Mouse (Mus musculus) intestine, embryonic 14.5 days (tissue): ENCODE results near the gene Pim3. TPM values are rescaled to one million over a fixed set of nuclear protein-coding genes. Genes with fewer than 3 reads are reported as not detected.

Experiments used
- ATAC-seq: fragments of 200-750 bp; cut with Nextera tagmentation; replicated peaks from 2 replicates; pipeline ENCODE4 v1.8.0; 2017; ENCODE audit warnings: low read depth, moderate number of reproducible peaks, moderate TSS enrichment, moderate library complexity; ENCODE audit not compliant: low FRiP score, low TSS enrichment
- DNase-seq: peaks from one replicate; pipeline ENCODE4 v3.0.0-alpha.2; 2018; ENCODE audit warnings: low spot score
- H3K27ac ChIP-seq: fragments of 300-500 bp; sonication (generic); 2 replicates; pipeline ENCODE4 v1.5.1; 2014; ENCODE audit warnings: low read depth, mild to moderate bottlenecking, control low read depth
- H3K27me3 ChIP-seq: fragments of 300-500 bp; sonication (generic); replicated peaks from 2 replicates; pipeline ENCODE4 v1.6.1; 2014; ENCODE audit warnings: low read length, control low read depth; ENCODE audit not compliant: control insufficient read depth, insufficient read depth
- H3K36me3 ChIP-seq: fragments of 300-500 bp; sonication (generic); 2 replicates; pipeline ENCODE4 v1.6.1; 2014; ENCODE audit warnings: low read length, control low read depth; ENCODE audit not compliant: control insufficient read depth, insufficient read depth
- H3K4me1 ChIP-seq: fragments of 300-500 bp; sonication (generic); replicated peaks from 2 replicates; pipeline ENCODE4 v1.6.1; 2014; ENCODE audit warnings: low read length, control low read depth, mixed read lengths; ENCODE audit not compliant: control insufficient read depth, insufficient read depth
- H3K4me2 ChIP-seq: fragments of 300-500 bp; sonication (generic); 2 replicates; pipeline ENCODE4 v1.6.1; 2014; ENCODE audit warnings: low read length
- H3K4me3 ChIP-seq: fragments of 300-500 bp; sonication (generic); 2 replicates; pipeline ENCODE4 v1.5.1; 2014; ENCODE audit warnings: low read depth, low read length, control low read depth, mixed read lengths
- H3K9ac ChIP-seq: fragments of 300-500 bp; sonication (generic); 2 replicates; pipeline ENCODE4 v1.6.1; 2014; ENCODE audit warnings: mild to moderate bottlenecking, low read length
- H3K9me3 ChIP-seq: fragments of 300-500 bp; sonication (generic); 2 replicates; pipeline ENCODE4 v1.6.1; 2016; ENCODE audit warnings: low read length, control low read depth; ENCODE audit not compliant: control insufficient read depth
- WGBS: fragments of 180-500 bp; shearing (Covaris S2); extraction: QIAGEN DNeasy Blood & Tissue Kit; methylation state at CpG from one replicate; pipeline ENCODE4 v1.1.7; 2014; 5-methylcytosine and 5-hydroxymethylcytosine counted together
- polyA plus RNA-seq: library from polyadenylated mRNA; unstranded; fragments of >200 nt; fragmentation: Nextera tagmentation; extraction: Ambion mirVana; gene quantifications from 2 replicates; pipeline ENCODE4 v1.2.1, GENCODE M21; 2014

Gene Pim3
- polyA plus RNA-seq, 1 experiment from 2014 or later: 51.7 TPM

- Histone ChIP-seq H3K4me1 (peaks cover 14% of the 10 kb centered on the region), H3K4me3 (no peak overlapping the region), H3K9me3 (no peaks in the 10 kb centered on the region), H3K36me3 (peaks cover 46% of the 10 kb centered on the region), H3K27ac (no peak overlapping the region), H3K4me2 (no peak overlapping the region), H3K27me3 (no peaks in the 10 kb centered on the region), H3K9ac (no peak overlapping the region)
- no peak for DNase-seq
- no peak for ATAC-seq
- WGBS: 91% methylated on average over 7 of the region's 7 CpGs
Observed at GRCm38 (mm10) chr15:88822513-88822912, 39.5 kb upstream of the Pim3 start.

- Histone ChIP-seq H3K27me3 (no peaks in the 10 kb centered on the region), H3K9ac (no peak overlapping the region), H3K36me3 (peaks cover 46% of the 10 kb centered on the region), H3K4me1 (peaks cover 13% of the 10 kb centered on the region), H3K4me2 (no peak overlapping the region), H3K9me3 (no peaks in the 10 kb centered on the region), H3K27ac (no peak overlapping the region), H3K4me3 (no peak overlapping the region)
- ATAC-seq (no peak), DNase-seq (no peak)
- 91% methylated on average over 5 of the region's 5 CpGs for WGBS
Observed at GRCm38 (mm10) chr15:88823376-88823775, 38.6 kb upstream of the Pim3 start.

GRCm38 (mm10) chr15:88827466-88827865, 34.5 kb upstream of the Pim3 start:
- H3K9me3 ChIP-seq: no peaks in the 10 kb centered on the region
- H3K4me1 ChIP-seq: no peaks in the 10 kb centered on the region
- no peak overlapping the region for H3K9ac ChIP-seq
- DNase-seq: no peak
- 92% methylated on average over 6 of the region's 6 CpGs for WGBS
- H3K4me2 ChIP-seq: no peak overlapping the region
- no peaks in the 10 kb centered on the region for H3K27me3 ChIP-seq
- H3K4me3 ChIP-seq: no peak overlapping the region
- ATAC-seq: no peak
- H3K27ac ChIP-seq: no peak overlapping the region
- peaks cover 36% of the 10 kb centered on the region for H3K36me3 ChIP-seq

- DNase-seq: peak; percentile 88
- H3K4me2 ChIP-seq: no peak overlapping the region
- ATAC-seq: peak; percentile 48
- H3K36me3 ChIP-seq: peaks cover 32% of the 10 kb centered on the region
- no peak overlapping the region for H3K27ac ChIP-seq
- no peaks in the 10 kb centered on the region for H3K4me1 ChIP-seq
- no peaks in the 10 kb centered on the region for H3K27me3 ChIP-seq
- no peaks in the 10 kb centered on the region for H3K9me3 ChIP-seq
- H3K9ac ChIP-seq: no peak overlapping the region
- WGBS: 14% methylated on average over 9 of the region's 9 CpGs
- no peak overlapping the region for H3K4me3 ChIP-seq
Observed at GRCm38 (mm10) chr15:88827991-88828799, 33.8 kb upstream of the Pim3 start.

- no peak overlapping the region for H3K9ac ChIP-seq
- 56% methylated on average over 17 of the region's 17 CpGs for WGBS
- no peak overlapping the region for H3K27ac ChIP-seq
- DNase-seq (peak; percentile 93), ATAC-seq (peak; percentile 88)
- no peaks in the 10 kb centered on the region for H3K27me3 ChIP-seq
- no peaks in the 10 kb centered on the region for H3K4me1 ChIP-seq
- no peak overlapping the region for H3K4me2 ChIP-seq
- peaks cover 25% of the 10 kb centered on the region for H3K36me3 ChIP-seq
- H3K9me3 ChIP-seq: no peaks in the 10 kb centered on the region
- no peak overlapping the region for H3K4me3 ChIP-seq
Observed at GRCm38 (mm10) chr15:88828800-88829705, 32.9 kb upstream of the Pim3 start.

GRCm38 (mm10) chr15:88829791-88830440, 32.1 kb upstream of the Pim3 start:
- Histone ChIP-seq H3K27ac (no peak overlapping the region), H3K4me2 (no peak overlapping the region), H3K9ac (no peak overlapping the region), H3K27me3 (no peaks in the 10 kb centered on the region), H3K4me1 (no peaks in the 10 kb centered on the region), H3K4me3 (no peak overlapping the region), H3K36me3 (peaks cover 17% of the 10 kb centered on the region), H3K9me3 (no peaks in the 10 kb centered on the region)
- ATAC-seq (no peak), DNase-seq (no peak)
- 73% methylated on average over 6 of the region's 6 CpGs for WGBS

GRCm38 (mm10) chr15:88830696-88831095, 31.3 kb upstream of the Pim3 start:
- Histone ChIP-seq H3K27me3 (no peaks in the 10 kb centered on the region), H3K9ac (no peak overlapping the region), H3K36me3 (peaks cover 9% of the 10 kb centered on the region; the same call in 1 of the 2 replicates), H3K4me1 (no peaks in the 10 kb centered on the region), H3K27ac (no peak overlapping the region), H3K9me3 (no peaks in the 10 kb centered on the region), H3K4me2 (no peak overlapping the region), H3K4me3 (no peak overlapping the region)
- no peak for ATAC-seq
- DNase-seq: no peak
- 81% methylated on average over 5 of the region's 5 CpGs for WGBS

GRCm38 (mm10) chr15:88831482-88831881, 30.5 kb upstream of the Pim3 start:
- Histone ChIP-seq H3K4me2 (no peak overlapping the region), H3K27ac (no peak overlapping the region), H3K4me3 (no peak overlapping the region), H3K9me3 (no peaks in the 10 kb centered on the region), H3K4me1 (0 out of 2 replicates have a peak, but pooled peaks cover under 1% of the 10 kb centered on the region), H3K27me3 (no peaks in the 10 kb centered on the region), H3K36me3 (0 out of 2 replicates have a peak, but pooled peaks cover 1% of the 10 kb centered on the region), H3K9ac (no peak overlapping the region)
- WGBS: 60% methylated on average over 5 of the region's 5 CpGs
- DNase-seq (no peak), ATAC-seq (no peak)
